Mouse (Mus musculus) bone marrow, adult 2 months (tissue): ENCODE data around the gene Rab17.

Source experiments
- CTCF ChIP-seq: fragments of 200-500 bp; IDR thresholded peaks from 2 replicates; pipeline ENCODE4 v1.5.1; 2011; ENCODE audit warnings: low read length, control low read depth; ENCODE audit not compliant: control insufficient read depth, insufficient read depth
- POLR2A ChIP-seq: fragments of 200-500 bp; IDR thresholded peaks from 2 replicates; pipeline ENCODE4 v1.6.1; 2011; ENCODE audit warnings: low read depth, mild to moderate bottlenecking, control low read depth, low read length, borderline replicate concordance; ENCODE audit not compliant: control insufficient read depth

DNA sequence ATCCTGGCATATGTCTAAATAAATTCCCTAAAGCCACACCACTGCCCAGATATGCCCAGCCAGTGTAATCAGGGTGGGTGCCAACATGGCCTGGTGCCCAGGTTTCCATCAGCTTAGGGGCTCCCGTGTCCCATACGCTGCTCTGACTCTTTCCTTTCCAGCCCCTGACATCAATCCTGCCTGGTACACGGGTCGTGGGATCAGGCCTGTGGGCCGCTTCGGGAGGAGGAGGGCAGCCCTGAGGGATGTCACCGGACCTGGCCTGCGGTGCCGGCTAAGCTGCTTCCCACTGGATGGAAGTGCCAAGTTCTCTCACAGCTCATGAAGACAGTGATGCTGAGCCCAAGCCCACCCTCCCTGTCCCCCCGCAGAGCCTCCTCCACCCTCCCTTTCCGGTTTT lies 15.8 kb downstream of the Rab17 start:
- TF ChIP-seq POLR2A (no peak), CTCF (no peak)
